In genomic region chr1:73968712-73969511, GRCm38 (mm10) we compare ENCODE assay signal across 9 mouse cellular contexts.
DNase-seq lines count a peak whose midpoint lies in the region; ATAC-seq and TF ChIP-seq lines count a peak whose summit lies in the region.
"Had no signal": no experiment of that assay in that cellular context is flagged by ENCODE, and none has a peak within 500 bp of the region (broad histone marks: within the 10 kb centered on the region; RNA-seq: fewer than 3 reads in every experiment).

No protein-coding gene starts in this region.

- 48% methylated on average over 13 of the region's 13 CpGs for WGBS in heart, adult 2 months
- WGBS in midbrain, embryonic 13.5 days, result 11% methylated on average over 13 of the region's 13 CpGs

- H3K79me2 ChIP-seq in heart, adult 2 months (replicated peaks; ENCODE audit: control insufficient read depth, insufficient read depth, low read length), result peaks cover 2% of the 10 kb centered on the region; the same call in 1 of the 2 replicates

- DNase-seq in layer of hippocampus, postnatal 10 days (ENCODE audit: low spot score in 2 of 2), result peak; percentile 25 to 40
- DNase-seq in layer of hippocampus, adult 11-12 months (ENCODE audit: low spot score), result no peak
- DNase-seq in heart, adult 2 months, result peak; percentile 61 to 79
- DNase-seq in kidney, adult 8-10 months, result peak; percentile 58 to 65
- DNase-seq in urinary bladder, postnatal 4 days (ENCODE audit: low spot score in 2 of 2), result no peak
- DNase-seq in thymus, adult 18-20 months, result no peak
- no peak for DNase-seq in gastrocnemius, postnatal 36 days

- no peaks in the 10 kb centered on the region for H3K9me3 ChIP-seq in midbrain, embryonic 13.5 days
- H3K9me3 ChIP-seq: G1E had no signal

- ATAC-seq in midbrain, embryonic 13.5 days, result peak; percentile 61

- H3K27ac ChIP-seq in heart, adult 2 months, result peak overlapping the region; percentile 51
- 0 out of 2 replicates have a peak overlapping the region, but pooled peaks have one; percentile 19 for H3K27ac ChIP-seq in midbrain, embryonic 13.5 days

- H3K4me3 ChIP-seq in heart, adult 2 months, result no peak overlapping the region
- no peak overlapping the region for H3K4me3 ChIP-seq in midbrain, embryonic 13.5 days (replicated peaks)

- no peak overlapping the region for H3K4me2 ChIP-seq in midbrain, embryonic 13.5 days (replicated peaks)

- peaks cover 40% of the 10 kb centered on the region for H3K36me3 ChIP-seq in heart, adult 2 months (ENCODE audit: control insufficient read depth, insufficient read depth, low read length)
- H3K36me3 ChIP-seq in midbrain, embryonic 13.5 days, result no peaks in the 10 kb centered on the region
- H3K36me3 ChIP-seq: G1E had no signal

- H3K27me3 ChIP-seq in heart, adult 2 months (ENCODE audit: control insufficient read depth, insufficient read depth, low read length), result no peaks in the 10 kb centered on the region
- H3K27me3 ChIP-seq in midbrain, embryonic 13.5 days, result 0 out of 2 replicates have a peak, but pooled peaks cover 5% of the 10 kb centered on the region

- no peak for TF ChIP-seq CTCF in heart, adult 2 months (IDR thresholded peaks at IDR 0.05)

- intact Hi-C loops in heart, adult 2 months (cut with DNase I), result loop anchor here (5.0 kb wide), 1 partner anchor 42 kb away; no protein-coding TSS in a partner anchor
- intact Hi-C loops in gastrocnemius, postnatal 36 days (cut with DNase I), result no loop called here

- TF ChIP-seq POLR2A in heart, adult 2 months (IDR thresholded peaks at IDR 0.05; ENCODE audit: insufficient read depth, low read depth, low read length), result no peak

- H3K4me1 ChIP-seq in heart, adult 2 months (ENCODE audit: control insufficient read depth, insufficient read depth, low read length), result peaks cover 52% of the 10 kb centered on the region
- peaks cover 26% of the 10 kb centered on the region for H3K4me1 ChIP-seq in midbrain, embryonic 13.5 days (replicated peaks)

- peak; percentile 53; the same call in 1 of the 2 replicates for TF ChIP-seq EP300 in heart, adult 2 months (IDR thresholded peaks at IDR 0.05; ENCODE audit: insufficient read depth, low read depth, low read length)

- H3K9ac ChIP-seq in heart, adult 2 months (ENCODE audit: low read depth, low read length), result 0 out of 2 replicates have a peak overlapping the region, but pooled peaks have one; percentile 12
- no peak overlapping the region for H3K9ac ChIP-seq in midbrain, embryonic 13.5 days (replicated peaks)

Comparison
In these comparisons a context has a peak if more than half of its experiments do, and no peak if none do; other contexts are left out.
1. DNase-seq: peak in layer of hippocampus, postnatal 10 days (2 of 2), heart, adult 2 months (2 of 2) and kidney, adult 8-10 months (2 of 2); none in layer of hippocampus, adult 11-12 months (single experiment), urinary bladder, postnatal 4 days (0 of 2), thymus, adult 18-20 months (0 of 2) and gastrocnemius, postnatal 36 days (0 of 2).